Comparison of ENCODE assay signal across 20 mouse cellular contexts in the genomic region with DNA sequence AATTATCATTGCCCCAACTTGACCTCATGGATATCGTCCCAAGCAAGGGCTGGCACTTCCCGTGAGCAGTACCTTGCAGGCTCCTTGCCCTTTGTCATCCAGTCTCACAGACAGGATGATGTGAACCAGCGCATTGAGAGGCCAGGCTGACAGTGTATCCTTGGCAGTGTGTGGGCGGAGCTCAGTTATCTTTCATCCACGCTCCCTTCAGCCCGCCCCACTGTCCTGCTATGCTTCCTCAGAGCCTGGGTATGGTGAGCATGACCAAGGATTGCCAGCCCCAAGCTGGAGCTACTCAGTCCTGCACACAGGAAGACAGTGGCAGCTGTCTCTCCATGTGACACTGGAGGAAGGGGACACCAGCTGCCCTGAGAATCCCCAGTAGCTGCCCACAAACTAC.
DNase-seq lines count a peak whose midpoint lies in the region; ATAC-seq lines count a peak whose summit lies in the region.
"Had no signal": no experiment of that assay in that cellular context is flagged by ENCODE, and none has a peak within 500 bp of the region (broad histone marks: within the 10 kb centered on the region; RNA-seq: fewer than 3 reads in every experiment).

No protein-coding gene starts in this region.

- no peak overlapping the region for H3K27ac ChIP-seq in heart, embryonic 16.5 days (ENCODE audit: low read length)
- H3K27ac ChIP-seq in heart, embryonic 10.5 days = no peak overlapping the region
- no peak overlapping the region for H3K27ac ChIP-seq in liver, embryonic 11.5 days (ENCODE audit: low read depth, low read length)
- H3K27ac ChIP-seq: forebrain, embryonic 15.5 days; gastrocnemius, adult 2 months; heart, embryonic 15.5 days; hindbrain, embryonic 12.5 days; kidney, embryonic 15.5 days; layer of hippocampus, adult 2 months; left cerebral cortex, adult 2 months; macrophage; midbrain, embryonic 15.5 days had no signal

- ATAC-seq in heart, embryonic 16.5 days (replicated peaks; ENCODE audit: extremely low read depth, insufficient read depth, low FRiP score) = peak; percentile 30; the same call in 1 of the 2 replicates
- ATAC-seq in liver, embryonic 11.5 days (replicated peaks; ENCODE audit: low FRiP score) = peak; percentile 85
- ATAC-seq in megakaryocyte-erythroid progenitor cell, adult 5-6 weeks (replicated peaks; ENCODE audit: low FRiP score, low TSS enrichment, poor library complexity, severe bottlenecking) = peak; percentile 77
- ATAC-seq: forebrain, embryonic 15.5 days; midbrain, embryonic 15.5 days had no signal

- H3K4me1 ChIP-seq in heart, embryonic 16.5 days (ENCODE audit: control insufficient read depth, insufficient read depth, low read length) = no peaks in the 10 kb centered on the region
- H3K4me1 ChIP-seq in heart, embryonic 10.5 days = peaks cover 11% of the 10 kb centered on the region
- peaks cover 9% of the 10 kb centered on the region for H3K4me1 ChIP-seq in liver, embryonic 11.5 days (replicated peaks; ENCODE audit: control insufficient read depth, insufficient read depth, low read length)
- H3K4me1 ChIP-seq: kidney, embryonic 15.5 days had no signal

- WGBS in heart, embryonic 16.5 days = 44% methylated on average over 6 of the region's 6 CpGs
- 36% methylated on average over 6 of the region's 6 CpGs for WGBS in heart, embryonic 10.5 days
- WGBS in liver, embryonic 11.5 days = 54% methylated on average over 6 of the region's 6 CpGs

- no peaks in the 10 kb centered on the region for H3K27me3 ChIP-seq in heart, embryonic 16.5 days (ENCODE audit: control insufficient read depth, insufficient read depth, low read length)
- H3K27me3 ChIP-seq in heart, embryonic 10.5 days (ENCODE audit: insufficient read depth, poor library complexity, severe bottlenecking) = no peaks in the 10 kb centered on the region
- H3K27me3 ChIP-seq in liver, embryonic 11.5 days (replicated peaks; ENCODE audit: control insufficient read depth, insufficient read depth, low read length) = no peaks in the 10 kb centered on the region
- H3K27me3 ChIP-seq: forebrain, embryonic 15.5 days; heart, embryonic 15.5 days; hindbrain, embryonic 12.5 days; kidney, embryonic 15.5 days; midbrain, embryonic 15.5 days had no signal

- H3K9ac ChIP-seq in heart, embryonic 16.5 days (ENCODE audit: low read length) = no peak overlapping the region
- H3K9ac ChIP-seq in liver, embryonic 11.5 days (ENCODE audit: low read depth, low read length) = no peak overlapping the region
- H3K9ac ChIP-seq: forebrain, embryonic 15.5 days; heart, embryonic 15.5 days; hindbrain, embryonic 12.5 days; kidney, embryonic 15.5 days; lung, embryonic 14.5 days; midbrain, embryonic 15.5 days had no signal

- no peak for DNase-seq in heart, embryonic 10.5 days (ENCODE audit: low spot score)
- peak; percentile 62 for DNase-seq in c-Kit-positive CD71-positive TER-119-positive erythroid progenitor cells, embryonic 14.5 days (ENCODE audit: low spot score)
- DNase-seq in liver, embryonic 11.5 days (ENCODE audit: low spot score) = no peak
- DNase-seq in thymus, postnatal 25 days = no peak
- DNase-seq in kidney, postnatal 10 days = no peak
- DNase-seq: cerebellum, adult 9-11 months; embryo, embryonic 11 days; gastrocnemius, adult 2 months; lung, embryonic 14.5 days; retina, postnatal 1 day had no signal

- H3K9me3 ChIP-seq in heart, embryonic 16.5 days (replicated peaks; ENCODE audit: control insufficient read depth, low read length) = no peaks in the 10 kb centered on the region
- H3K9me3 ChIP-seq in heart, embryonic 10.5 days = no peaks in the 10 kb centered on the region
- H3K9me3 ChIP-seq in liver, embryonic 11.5 days (ENCODE audit: control insufficient read depth, low read length) = no peaks in the 10 kb centered on the region
- H3K9me3 ChIP-seq: forebrain, embryonic 15.5 days; heart, embryonic 15.5 days; hindbrain, embryonic 12.5 days; kidney, embryonic 15.5 days; midbrain, embryonic 15.5 days had no signal

- H3K4me3 ChIP-seq in heart, embryonic 16.5 days (ENCODE audit: low read length) = no peak overlapping the region
- H3K4me3 ChIP-seq in heart, embryonic 10.5 days = no peak overlapping the region
- H3K4me3 ChIP-seq in liver, embryonic 11.5 days (ENCODE audit: low read depth, low read length) = no peak overlapping the region
- H3K4me3 ChIP-seq: forebrain, embryonic 15.5 days; gastrocnemius, adult 2 months; heart, embryonic 15.5 days; hindbrain, embryonic 12.5 days; kidney, embryonic 15.5 days; layer of hippocampus, adult 2 months; left cerebral cortex, adult 2 months; midbrain, embryonic 15.5 days had no signal

- H3K4me2 ChIP-seq in heart, embryonic 16.5 days (ENCODE audit: low read depth, low read length) = no peak overlapping the region
- H3K4me2 ChIP-seq in liver, embryonic 11.5 days = no peak overlapping the region
- H3K4me2 ChIP-seq: forebrain, embryonic 15.5 days; heart, embryonic 15.5 days; hindbrain, embryonic 12.5 days; kidney, embryonic 15.5 days; lung, embryonic 14.5 days; midbrain, embryonic 15.5 days had no signal

- H3K36me3 ChIP-seq in heart, embryonic 16.5 days (ENCODE audit: control insufficient read depth, insufficient read depth) = peaks cover 13% of the 10 kb centered on the region; the same call in 1 of the 2 replicates
- peaks cover 90% of the 10 kb centered on the region for H3K36me3 ChIP-seq in heart, embryonic 10.5 days
- H3K36me3 ChIP-seq in liver, embryonic 11.5 days (ENCODE audit: control insufficient read depth, insufficient read depth, low read length) = peaks cover 37% of the 10 kb centered on the region

Comparison
In these comparisons a context has a peak if more than half of its experiments do, and no peak if none do; other contexts are left out.
1. ATAC-seq: peak in every context shown above with its lines; median percentile 85 in liver, embryonic 11.5 days; 77 in megakaryocyte-erythroid progenitor cell, adult 5-6 weeks; 30 in heart, embryonic 16.5 days.